Mouse (Mus musculus): ENCODE data around the gene Erc2. TPM values are rescaled to one million over a fixed set of nuclear protein-coding genes. Genes with fewer than 3 reads are reported as not detected.

The Erc2 gene
- 92.9 and 94.7 TPM in 2 replicates for polyA plus RNA-seq (2015; fragmentation: Nextera tagmentation; extraction: Ambion mirVana)

DNA sequence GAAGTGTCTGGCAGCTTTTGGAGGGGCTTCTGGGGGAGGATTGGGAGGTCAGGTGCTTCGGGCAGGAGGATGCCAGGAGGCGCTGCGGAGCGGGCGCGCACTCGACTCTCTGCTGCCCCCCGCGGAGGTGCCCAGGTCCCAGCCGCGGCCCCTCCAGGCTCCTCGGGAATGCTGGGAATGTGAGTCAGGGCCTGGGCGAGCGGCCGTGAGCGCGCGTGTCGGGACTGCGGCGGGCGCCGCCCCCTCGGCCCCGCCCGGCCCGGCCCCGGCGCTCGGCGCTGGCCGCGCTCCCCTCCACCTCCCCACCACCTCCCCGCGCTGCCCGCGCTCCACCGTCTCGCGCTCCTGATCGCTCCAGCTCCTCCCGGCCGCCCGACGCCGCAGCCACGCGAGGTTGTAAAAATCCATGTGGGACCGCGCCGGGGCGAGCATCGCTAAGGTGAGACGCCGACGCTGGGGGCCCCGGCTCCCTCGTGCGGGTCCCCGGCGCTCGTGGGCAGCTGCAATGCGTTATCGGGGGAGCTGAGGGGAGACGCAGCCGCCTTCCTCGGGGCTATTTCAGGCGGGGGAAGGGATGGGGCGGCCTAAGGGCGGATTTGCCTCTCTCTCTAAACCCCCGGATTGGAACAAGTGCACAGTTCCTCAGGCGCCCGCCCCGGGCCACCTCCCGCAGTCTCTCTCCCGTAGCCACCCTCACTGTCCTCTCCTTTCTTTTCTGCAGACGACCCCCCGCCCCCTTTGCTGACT lies at the start of gene Erc2:
Erc2 (plus strand) TSS at position 253 of the 747 bp plus-strand sequence.

DNA sequence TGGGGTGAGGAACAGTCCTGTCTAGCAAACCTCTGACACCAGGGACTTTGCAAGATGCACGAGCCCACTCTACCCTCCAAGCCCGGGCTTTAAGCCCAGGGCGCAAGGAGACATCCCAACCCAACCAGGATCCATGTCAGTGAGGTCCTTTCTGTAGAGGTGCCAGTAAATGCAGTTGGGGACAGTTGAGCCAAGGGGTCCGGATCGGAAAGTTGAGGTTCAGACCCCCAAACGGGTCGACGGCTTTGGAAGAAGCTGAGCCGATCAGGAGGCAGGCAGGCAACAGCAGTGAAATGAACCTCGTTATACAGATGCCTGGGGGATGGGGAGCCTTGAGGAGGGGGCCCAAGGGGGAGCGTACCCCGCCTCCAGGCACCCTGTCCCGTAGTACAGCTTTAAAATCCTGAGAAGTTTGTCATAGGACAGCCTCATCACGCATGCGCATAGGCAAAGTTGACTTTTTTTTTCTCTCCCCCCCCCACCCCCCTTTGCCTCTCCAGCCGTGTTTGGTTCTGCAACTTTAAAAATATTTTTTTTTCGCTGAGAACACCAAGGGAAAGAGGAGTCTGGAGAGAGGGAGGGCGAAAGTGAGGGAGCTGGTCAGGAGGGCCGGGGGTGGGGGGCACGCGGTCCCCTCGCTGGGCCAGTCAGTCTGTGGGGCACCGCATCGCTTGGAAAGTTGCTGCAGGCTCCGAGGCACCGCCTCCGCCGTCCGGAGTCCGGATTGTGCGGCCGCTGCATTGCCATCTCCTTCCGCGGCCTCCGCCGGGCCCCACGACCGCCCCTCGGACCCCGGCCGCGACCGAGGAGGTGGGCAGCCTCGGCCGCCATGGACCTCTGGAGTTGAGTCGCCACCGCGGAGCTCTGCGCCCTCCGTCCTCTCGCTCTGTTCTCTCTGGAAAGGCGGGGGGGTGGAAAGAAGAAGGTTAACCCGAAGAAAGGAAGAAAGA lies 882.1 kb downstream of the Erc2 start, which contains the start of gene Wnt5a:
Wnt5a (plus strand) TSS at position 650 of the 950 bp plus-strand sequence.

Other genes starting within 250 kb of the Erc2 start
- gene Fam208a, start 193.6 kb upstream of the Erc2 start, polyA plus RNA-seq (2015; fragmentation: Nextera tagmentation; extraction: Ambion mirVana) = 12.6 and 13.2 TPM in 2 replicates
- 5.5 and 7.2 TPM in 2 replicates for gene Ccdc66, start 114.0 kb upstream of the Erc2 start, polyA plus RNA-seq (2015; fragmentation: Nextera tagmentation; extraction: Ambion mirVana)